Mouse (Mus musculus): ENCODE results near the gene Qsox2. TPM values are rescaled to one million over a fixed set of nuclear protein-coding genes. Genes with fewer than 3 reads are reported as not detected.

The Qsox2 gene
- total and polyA plus RNA-seq, 2 experiments from 2014 or later = 9.1 to 22.2 TPM

DNA sequence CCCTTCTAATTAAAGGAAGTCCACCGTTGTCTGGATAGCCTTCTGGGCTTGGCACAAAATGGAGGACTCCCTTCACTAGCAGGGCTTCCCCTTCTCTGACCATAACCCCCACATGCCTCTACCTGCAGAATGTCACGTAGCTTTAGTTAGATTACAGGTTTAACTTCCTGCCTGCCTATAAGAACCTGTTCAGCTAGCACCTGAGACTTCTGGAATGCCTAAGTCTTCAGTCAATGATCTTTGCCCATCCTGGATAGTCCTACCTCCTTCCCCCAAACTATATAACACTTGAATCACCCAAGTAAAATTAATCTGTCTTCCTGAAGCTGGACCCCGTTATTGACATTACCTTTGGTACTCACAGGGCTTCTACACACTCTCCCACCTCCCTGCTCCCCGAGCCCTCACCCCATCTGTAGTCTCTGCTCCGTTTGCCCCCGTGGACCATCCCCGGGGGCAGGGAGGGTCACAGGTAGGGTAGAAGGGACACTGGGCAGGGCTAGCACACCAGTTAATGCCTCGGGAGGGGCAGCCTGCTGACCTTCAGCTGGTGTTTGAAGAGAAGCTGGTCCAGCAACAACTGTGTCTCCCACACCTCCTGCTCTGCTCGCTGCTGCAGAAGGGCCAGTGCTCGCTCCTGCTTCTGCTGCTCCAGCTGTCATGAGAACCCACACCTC lies 28.9 kb upstream of the Qsox2 start:
- WGBS = 75% methylated on average over 10 of the region's 10 CpGs
- Histone ChIP-seq H3K4me2 (ENCODE audit: low read depth) (no peak overlapping the region), H3K9me3 (ENCODE audit: low read length) (no peaks in the 10 kb centered on the region), H3K4me3 (ENCODE audit: low read depth, low read length) (no peak overlapping the region), H3K36me3 (ENCODE audit: insufficient read depth) (no peaks in the 10 kb centered on the region), H3K27ac (ENCODE audit: low read depth, low read length) (no peak overlapping the region), H3K27me3 (ENCODE audit: insufficient read depth, low read length) (no peaks in the 10 kb centered on the region), H3K9ac (no peak overlapping the region), H3K4me1 (ENCODE audit: insufficient read depth) (no peaks in the 10 kb centered on the region)
- DNase-seq = no peak
- no peak for TF ChIP-seq CTCF (IDR thresholded peaks at IDR 0.05; ENCODE audit: low read depth)
- ATAC-seq = no peak

DNA sequence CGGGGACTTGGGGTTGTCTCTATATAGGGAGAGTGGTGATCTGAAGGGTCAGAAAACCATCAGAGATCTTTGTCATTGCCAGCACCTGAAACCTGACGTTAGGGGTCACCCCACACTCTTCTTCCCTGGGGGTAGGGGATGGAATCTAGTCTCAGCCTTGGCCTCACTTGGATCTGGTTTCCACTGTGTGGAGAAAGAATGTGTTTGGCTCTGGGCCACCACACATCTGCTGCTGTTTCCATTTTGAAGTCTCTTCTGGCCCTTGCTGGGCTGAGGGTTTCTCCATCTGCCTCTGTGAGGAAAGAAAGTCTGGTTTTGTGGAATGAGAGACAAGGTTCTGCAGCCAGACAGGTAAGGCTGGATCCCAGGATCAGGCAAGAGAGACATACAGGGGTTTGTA lies 27.8 kb upstream of the Qsox2 start:
- 85% methylated on average over 2 of the region's 2 CpGs for WGBS
- ATAC-seq = no peak

GRCm38 (mm10) chr2:26264646-26265045 lies 27.3 kb upstream of the Qsox2 start:
- no peaks in the 10 kb centered on the region for H3K36me3 ChIP-seq (ENCODE audit: insufficient read depth)
- no peak overlapping the region for H3K27ac ChIP-seq (ENCODE audit: low read depth, low read length)
- no peak overlapping the region for H3K4me3 ChIP-seq (ENCODE audit: low read depth, low read length)
- no peak overlapping the region for H3K9ac ChIP-seq
- no peaks in the 10 kb centered on the region for H3K9me3 ChIP-seq (ENCODE audit: low read length)
- WGBS = 75% methylated on average over 4 of the region's 4 CpGs
- no peak for ATAC-seq
- no peaks in the 10 kb centered on the region for H3K4me1 ChIP-seq (ENCODE audit: insufficient read depth)
- no peak for DNase-seq
- no peak for TF ChIP-seq CTCF (IDR thresholded peaks at IDR 0.05; ENCODE audit: low read depth)
- no peaks in the 10 kb centered on the region for H3K27me3 ChIP-seq (ENCODE audit: insufficient read depth, low read length)
- no peak overlapping the region for H3K4me2 ChIP-seq (ENCODE audit: low read depth)

More for the DNA sequence above, 27.8 kb upstream of the Qsox2 start:
- no peak overlapping the region for H3K27ac ChIP-seq (ENCODE audit: low read depth, low read length)
- TF ChIP-seq CTCF (IDR thresholded peaks at IDR 0.05; ENCODE audit: low read depth) = no peak
- H3K27me3 ChIP-seq (ENCODE audit: insufficient read depth, low read length) = no peaks in the 10 kb centered on the region
- no peaks in the 10 kb centered on the region for H3K36me3 ChIP-seq (ENCODE audit: insufficient read depth)
- no peak overlapping the region for H3K4me3 ChIP-seq (ENCODE audit: low read depth, low read length)
- H3K4me1 ChIP-seq (ENCODE audit: insufficient read depth) = no peaks in the 10 kb centered on the region
- H3K4me2 ChIP-seq (ENCODE audit: low read depth) = no peak overlapping the region
- no peak for DNase-seq
- no peaks in the 10 kb centered on the region for H3K9me3 ChIP-seq (ENCODE audit: low read length)
- H3K9ac ChIP-seq = no peak overlapping the region

DNA sequence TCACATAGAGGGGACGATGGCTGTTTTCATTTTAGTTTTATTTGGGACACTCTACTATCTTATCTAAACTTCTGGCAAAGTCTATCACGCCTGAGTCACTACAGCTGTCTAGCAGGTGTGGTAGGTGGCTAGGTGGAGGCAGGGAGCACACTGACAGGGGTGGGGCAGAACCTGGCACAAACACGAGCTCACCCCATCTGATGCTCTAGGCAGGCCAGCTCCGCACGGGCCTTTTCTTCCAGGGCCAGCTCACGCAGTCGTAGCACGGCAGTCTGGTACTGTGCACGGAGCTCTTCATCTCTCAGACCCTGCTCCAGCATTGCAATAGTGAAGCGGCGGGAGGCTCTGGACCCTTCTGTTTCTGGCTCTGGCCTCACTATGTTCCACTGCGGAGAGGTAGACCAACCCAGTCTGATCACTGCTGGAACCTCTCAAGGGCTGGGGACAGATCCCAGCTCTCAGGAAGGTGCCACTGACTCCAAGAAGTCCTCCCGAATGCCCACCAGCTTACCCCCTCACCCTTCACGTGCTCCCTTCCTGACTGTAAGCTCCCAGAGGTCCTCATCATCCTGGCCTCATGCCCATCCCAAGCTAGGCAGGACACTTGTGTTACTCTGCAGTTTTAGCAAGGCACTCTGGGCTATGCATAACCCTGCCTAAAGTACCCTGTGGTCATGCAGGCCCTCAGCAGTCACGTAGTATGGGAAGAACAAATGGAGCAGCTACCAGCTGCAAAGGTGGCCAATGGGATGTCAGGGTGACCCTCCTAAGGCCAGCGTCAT lies 20.2 kb upstream of the Qsox2 start:
- no peak overlapping the region for H3K4me2 ChIP-seq (ENCODE audit: low read depth)
- ATAC-seq = no peak
- no peak for TF ChIP-seq CTCF (IDR thresholded peaks at IDR 0.05; ENCODE audit: low read depth)
- no peak overlapping the region for H3K9ac ChIP-seq
- H3K27me3 ChIP-seq (ENCODE audit: insufficient read depth, low read length) = no peaks in the 10 kb centered on the region
- 86% methylated on average over 16 of the region's 16 CpGs for WGBS
- H3K27ac ChIP-seq (ENCODE audit: low read depth, low read length) = no peak overlapping the region
- no peak overlapping the region for H3K4me3 ChIP-seq (ENCODE audit: low read depth, low read length)
- no peaks in the 10 kb centered on the region for H3K4me1 ChIP-seq (ENCODE audit: insufficient read depth)
- DNase-seq = no peak
- H3K36me3 ChIP-seq (ENCODE audit: insufficient read depth) = no peaks in the 10 kb centered on the region
- no peaks in the 10 kb centered on the region for H3K9me3 ChIP-seq (ENCODE audit: low read length)

DNA sequence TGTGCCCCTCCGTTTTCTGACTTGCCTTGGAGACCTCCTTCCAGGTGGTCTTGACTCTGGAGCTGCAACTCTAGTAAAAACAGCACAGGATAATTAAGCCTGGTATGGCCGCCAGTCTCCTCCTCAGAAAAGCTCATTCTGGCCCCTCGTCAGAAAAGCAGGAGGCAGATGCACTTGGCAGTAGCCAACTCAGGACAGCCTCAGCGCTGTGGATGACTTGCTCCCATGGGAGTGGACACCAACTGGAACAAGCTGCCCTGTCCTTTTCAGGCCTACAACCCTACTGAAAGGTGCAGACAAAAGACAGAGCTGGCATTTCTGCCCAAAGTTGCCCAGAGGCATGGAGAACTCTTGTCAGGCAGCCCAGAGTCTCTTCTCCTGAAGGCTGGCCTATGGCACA lies 17.5 kb upstream of the Qsox2 start:
- no peaks in the 10 kb centered on the region for H3K27me3 ChIP-seq (ENCODE audit: insufficient read depth, low read length)
- no peaks in the 10 kb centered on the region for H3K9me3 ChIP-seq (ENCODE audit: low read length)
- no peak for TF ChIP-seq CTCF (IDR thresholded peaks at IDR 0.05; ENCODE audit: low read depth)
- WGBS = 50% methylated on average over 4 of the region's 4 CpGs
- H3K4me3 ChIP-seq (ENCODE audit: low read depth, low read length) = no peak overlapping the region
- H3K4me1 ChIP-seq (ENCODE audit: insufficient read depth) = no peaks in the 10 kb centered on the region
- H3K4me2 ChIP-seq (ENCODE audit: low read depth) = no peak overlapping the region
- H3K27ac ChIP-seq (ENCODE audit: low read depth, low read length) = no peak overlapping the region
- DNase-seq (no peak), ATAC-seq (no peak)
- H3K9ac ChIP-seq = no peak overlapping the region
- H3K36me3 ChIP-seq (ENCODE audit: insufficient read depth) = no peaks in the 10 kb centered on the region

DNA sequence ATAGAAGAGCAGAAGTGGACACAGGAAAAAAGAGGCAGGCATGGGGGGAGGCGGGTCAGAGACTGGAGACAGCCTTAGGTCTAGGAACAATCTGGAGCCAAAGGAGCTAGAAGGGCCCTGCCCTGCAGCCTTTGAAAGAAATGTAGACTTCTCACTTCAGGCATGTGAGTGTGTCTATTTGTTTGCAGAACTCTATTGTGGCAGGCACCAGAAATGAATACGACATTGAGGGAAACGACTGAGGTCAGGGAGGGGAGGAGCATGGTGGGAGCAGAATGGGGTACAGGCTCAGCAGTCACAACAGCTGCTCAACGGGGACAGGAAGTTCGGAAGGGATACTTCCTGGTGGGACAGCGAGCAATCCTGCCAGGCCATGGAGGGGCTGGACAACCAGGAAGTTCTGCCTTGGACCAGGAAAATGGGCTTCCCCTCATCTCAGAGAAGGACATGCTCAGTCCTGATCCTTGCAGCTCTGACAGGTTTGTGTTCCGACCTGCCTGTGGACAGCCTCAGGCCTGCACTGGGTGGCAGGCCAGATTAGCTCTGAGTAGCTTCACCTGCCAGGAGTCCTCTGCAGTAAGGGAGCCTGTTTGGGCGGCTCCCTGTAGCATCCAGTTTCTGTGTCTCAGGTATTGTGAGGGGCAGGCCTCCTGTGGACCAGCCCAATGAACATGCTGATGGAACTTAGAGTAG lies 15.3 kb upstream of the Qsox2 start:
- H3K36me3 ChIP-seq (ENCODE audit: insufficient read depth) = no peaks in the 10 kb centered on the region
- H3K27ac ChIP-seq (ENCODE audit: low read depth, low read length) = no peak overlapping the region
- no peak overlapping the region for H3K9ac ChIP-seq
- 65% methylated on average over 8 of the region's 8 CpGs for WGBS
- H3K9me3 ChIP-seq (ENCODE audit: low read length) = no peaks in the 10 kb centered on the region
- H3K4me3 ChIP-seq (ENCODE audit: low read depth, low read length) = no peak overlapping the region
- H3K4me1 ChIP-seq (ENCODE audit: insufficient read depth) = no peaks in the 10 kb centered on the region
- DNase-seq = no peak
- no peak overlapping the region for H3K4me2 ChIP-seq (ENCODE audit: low read depth)
- no peak for TF ChIP-seq CTCF (IDR thresholded peaks at IDR 0.05; ENCODE audit: low read depth)
- no peaks in the 10 kb centered on the region for H3K27me3 ChIP-seq (ENCODE audit: insufficient read depth, low read length)
- ATAC-seq = no peak

GRCm38 (mm10) chr2:26247531-26247930 lies 10.2 kb upstream of the Qsox2 start:
- 69% methylated on average over 3 of the region's 3 CpGs for WGBS
- no peak for TF ChIP-seq CTCF (IDR thresholded peaks at IDR 0.05; ENCODE audit: low read depth)
- H3K4me3 ChIP-seq (ENCODE audit: low read depth, low read length) = no peak overlapping the region
- no peaks in the 10 kb centered on the region for H3K4me1 ChIP-seq (ENCODE audit: insufficient read depth)
- H3K4me2 ChIP-seq (ENCODE audit: low read depth) = no peak overlapping the region
- no peak overlapping the region for H3K27ac ChIP-seq (ENCODE audit: low read depth, low read length)
- H3K9me3 ChIP-seq (ENCODE audit: low read length) = no peaks in the 10 kb centered on the region
- no peak overlapping the region for H3K9ac ChIP-seq
- H3K27me3 ChIP-seq (ENCODE audit: insufficient read depth, low read length) = no peaks in the 10 kb centered on the region
- no peaks in the 10 kb centered on the region for H3K36me3 ChIP-seq (ENCODE audit: insufficient read depth)
- no peak for ATAC-seq
- no peak for DNase-seq

All from forebrain, postnatal 0 days (tissue).